Mouse (Mus musculus): ENCODE results near the gene Slc40a1. TPM values are rescaled to one million over a fixed set of nuclear protein-coding genes. Genes with fewer than 3 reads are reported as not detected.

The Slc40a1 gene
- polyA plus RNA-seq, 1 experiment from 2014 or later = 21.4 TPM

- Histone ChIP-seq H3K4me3 (no peak overlapping the region), H3K4me1 (no peaks in the 10 kb centered on the region), H3K36me3 (no peaks in the 10 kb centered on the region), H3K27me3 (no peaks in the 10 kb centered on the region), H3K27ac (no peak overlapping the region), H3K4me2 (replicated peaks) (no peak overlapping the region), H3K9me3 (replicated peaks) (no peaks in the 10 kb centered on the region), H3K9ac (no peak overlapping the region)
- no peak for ATAC-seq (ENCODE audit: low FRiP score)
- 83% methylated on average over 3 of the region's 3 CpGs for WGBS
Measured at GRCm38 (mm10) chr1:45881228-45881832, 45.0 kb downstream of the Slc40a1 start.

GRCm38 (mm10) chr1:45877463-45877862 is 48.9 kb downstream of the Slc40a1 start:
- no peaks in the 10 kb centered on the region for H3K4me1 ChIP-seq
- no peaks in the 10 kb centered on the region for H3K27me3 ChIP-seq
- H3K4me3 ChIP-seq = no peak overlapping the region
- no peaks in the 10 kb centered on the region for H3K36me3 ChIP-seq
- H3K4me2 ChIP-seq (replicated peaks) = no peak overlapping the region
- H3K9ac ChIP-seq = no peak overlapping the region
- no peak for ATAC-seq (ENCODE audit: low FRiP score)
- H3K27ac ChIP-seq = no peak overlapping the region
- H3K9me3 ChIP-seq (replicated peaks) = no peaks in the 10 kb centered on the region
- WGBS = 89% methylated on average over 3 of the region's 3 CpGs

GRCm38 (mm10) chr1:45876450-45877198 is 49.7 kb downstream of the Slc40a1 start:
- no peak overlapping the region for H3K4me3 ChIP-seq
- 94% methylated on average over 6 of the region's 6 CpGs for WGBS
- H3K36me3 ChIP-seq = no peaks in the 10 kb centered on the region
- H3K4me2 ChIP-seq (replicated peaks) = no peak overlapping the region
- H3K9ac ChIP-seq = no peak overlapping the region
- no peaks in the 10 kb centered on the region for H3K9me3 ChIP-seq (replicated peaks)
- no peaks in the 10 kb centered on the region for H3K4me1 ChIP-seq
- no peaks in the 10 kb centered on the region for H3K27me3 ChIP-seq
- no peak for ATAC-seq (ENCODE audit: low FRiP score)
- no peak overlapping the region for H3K27ac ChIP-seq

GRCm38 (mm10) chr1:45875640-45876039 is 50.7 kb downstream of the Slc40a1 start:
- H3K9me3 ChIP-seq (replicated peaks) = no peaks in the 10 kb centered on the region
- no peak overlapping the region for H3K9ac ChIP-seq
- no peak overlapping the region for H3K4me3 ChIP-seq
- no peaks in the 10 kb centered on the region for H3K4me1 ChIP-seq
- no peak overlapping the region for H3K4me2 ChIP-seq (replicated peaks)
- no peaks in the 10 kb centered on the region for H3K27me3 ChIP-seq
- 82% methylated on average over 2 of the region's 2 CpGs for WGBS
- no peak overlapping the region for H3K27ac ChIP-seq
- H3K36me3 ChIP-seq = no peaks in the 10 kb centered on the region
- no peak for ATAC-seq (ENCODE audit: low FRiP score)

GRCm38 (mm10) chr1:45873250-45873649 is 53.1 kb downstream of the Slc40a1 start:
- H3K4me2 ChIP-seq (replicated peaks) = no peak overlapping the region
- no peak overlapping the region for H3K9ac ChIP-seq
- no peak overlapping the region for H3K4me3 ChIP-seq
- no peak for ATAC-seq (ENCODE audit: low FRiP score)
- no peak overlapping the region for H3K27ac ChIP-seq
- H3K4me1 ChIP-seq = no peaks in the 10 kb centered on the region
- no peaks in the 10 kb centered on the region for H3K27me3 ChIP-seq
- H3K36me3 ChIP-seq = no peaks in the 10 kb centered on the region
- no peaks in the 10 kb centered on the region for H3K9me3 ChIP-seq (replicated peaks)
- WGBS = 83% methylated on average over 2 of the region's 2 CpGs

- Histone ChIP-seq H3K4me1 (no peaks in the 10 kb centered on the region), H3K4me2 (replicated peaks) (no peak overlapping the region), H3K36me3 (no peaks in the 10 kb centered on the region), H3K4me3 (no peak overlapping the region), H3K27me3 (no peaks in the 10 kb centered on the region), H3K27ac (no peak overlapping the region), H3K9ac (no peak overlapping the region), H3K9me3 (replicated peaks) (no peaks in the 10 kb centered on the region)
- ATAC-seq (ENCODE audit: low FRiP score) = no peak
- 85% methylated on average over 3 of the region's 3 CpGs for WGBS
Measured at GRCm38 (mm10) chr1:45868479-45869137, 57.7 kb downstream of the Slc40a1 start.

GRCm38 (mm10) chr1:45868050-45868449 is 58.3 kb downstream of the Slc40a1 start:
- H3K9ac ChIP-seq = no peak overlapping the region
- H3K27ac ChIP-seq = no peak overlapping the region
- no peak overlapping the region for H3K4me2 ChIP-seq (replicated peaks)
- 75% methylated on average over 1 of the region's 1 CpGs for WGBS
- H3K4me1 ChIP-seq = no peaks in the 10 kb centered on the region
- no peak for ATAC-seq (ENCODE audit: low FRiP score)
- no peak overlapping the region for H3K4me3 ChIP-seq
- no peaks in the 10 kb centered on the region for H3K9me3 ChIP-seq (replicated peaks)
- no peaks in the 10 kb centered on the region for H3K27me3 ChIP-seq
- no peaks in the 10 kb centered on the region for H3K36me3 ChIP-seq

GRCm38 (mm10) chr1:45866288-45867018 is 59.9 kb downstream of the Slc40a1 start:
- Histone ChIP-seq H3K9ac (no peak overlapping the region), H3K4me3 (no peak overlapping the region), H3K27ac (no peak overlapping the region), H3K4me2 (replicated peaks) (no peak overlapping the region), H3K4me1 (no peaks in the 10 kb centered on the region), H3K36me3 (no peaks in the 10 kb centered on the region), H3K9me3 (replicated peaks) (no peaks in the 10 kb centered on the region), H3K27me3 (no peaks in the 10 kb centered on the region)
- 79% methylated on average over 3 of the region's 3 CpGs for WGBS
- ATAC-seq (ENCODE audit: low FRiP score) = no peak

GRCm38 (mm10) chr1:45865727-45866126 is 60.6 kb downstream of the Slc40a1 start:
- no peaks in the 10 kb centered on the region for H3K27me3 ChIP-seq
- H3K4me2 ChIP-seq (replicated peaks) = no peak overlapping the region
- H3K36me3 ChIP-seq = no peaks in the 10 kb centered on the region
- no peaks in the 10 kb centered on the region for H3K9me3 ChIP-seq (replicated peaks)
- H3K4me1 ChIP-seq = no peaks in the 10 kb centered on the region
- no peak overlapping the region for H3K4me3 ChIP-seq
- no peak for ATAC-seq (ENCODE audit: low FRiP score)
- 74% methylated on average over 5 of the region's 5 CpGs for WGBS
- H3K27ac ChIP-seq = no peak overlapping the region
- no peak overlapping the region for H3K9ac ChIP-seq

- ATAC-seq (ENCODE audit: low FRiP score) = no peak
- Histone ChIP-seq H3K4me2 (replicated peaks) (no peak overlapping the region), H3K4me3 (no peak overlapping the region), H3K9ac (no peak overlapping the region), H3K4me1 (no peaks in the 10 kb centered on the region), H3K9me3 (replicated peaks) (no peaks in the 10 kb centered on the region), H3K27me3 (no peaks in the 10 kb centered on the region), H3K36me3 (no peaks in the 10 kb centered on the region), H3K27ac (no peak overlapping the region)
- WGBS = 53% methylated on average over 1 of the region's 1 CpGs
Measured at GRCm38 (mm10) chr1:45865316-45865715, 61.0 kb downstream of the Slc40a1 start.

- Histone ChIP-seq H3K4me3 (no peak overlapping the region), H3K27me3 (no peaks in the 10 kb centered on the region), H3K4me1 (no peaks in the 10 kb centered on the region), H3K36me3 (no peaks in the 10 kb centered on the region), H3K9me3 (replicated peaks) (no peaks in the 10 kb centered on the region), H3K4me2 (replicated peaks) (no peak overlapping the region), H3K27ac (no peak overlapping the region), H3K9ac (no peak overlapping the region)
- ATAC-seq (ENCODE audit: low FRiP score) = no peak
- 63% methylated on average over 4 of the region's 4 CpGs for WGBS
Measured at GRCm38 (mm10) chr1:45864564-45865014, 61.7 kb downstream of the Slc40a1 start.

GRCm38 (mm10) chr1:45863641-45864040 is 62.7 kb downstream of the Slc40a1 start:
- H3K4me3 ChIP-seq = no peak overlapping the region
- no peaks in the 10 kb centered on the region for H3K9me3 ChIP-seq (replicated peaks)
- no peak overlapping the region for H3K27ac ChIP-seq
- WGBS = 84% methylated on average over 3 of the region's 3 CpGs
- no peaks in the 10 kb centered on the region for H3K27me3 ChIP-seq
- H3K4me2 ChIP-seq (replicated peaks) = no peak overlapping the region
- no peak for ATAC-seq (ENCODE audit: low FRiP score)
- no peak overlapping the region for H3K9ac ChIP-seq
- no peaks in the 10 kb centered on the region for H3K36me3 ChIP-seq
- H3K4me1 ChIP-seq = no peaks in the 10 kb centered on the region

All from hindbrain, embryonic 12.5 days (tissue).